Mouse (Mus musculus) macrophage (primary cell): ENCODE results near the gene Nup93. TPM values are rescaled to one million over a fixed set of nuclear protein-coding genes. Genes with fewer than 3 reads are reported as not detected.

Experiments
- H3K27ac ChIP-seq: fragments of 350-480 bp; formaldehyde crosslinking; 2 replicates; pipeline ENCODE4 v1.9.0; 2021
- H3K36me3 ChIP-seq: fragments of 350-480 bp; formaldehyde crosslinking; 2 replicates; pipeline ENCODE4 v1.9.0; 2021; ENCODE audit errors: inconsistent target
- H3K4me3 ChIP-seq: fragments of 350-480 bp; formaldehyde crosslinking; 2 replicates; pipeline ENCODE4 v1.9.0; 2021; ENCODE audit errors: inconsistent target
- H3K79me2 ChIP-seq: fragments of 350-480 bp; formaldehyde crosslinking; 2 replicates; pipeline ENCODE4 v1.9.0; 2021; ENCODE audit errors: inconsistent target
- WGBS: methylation state at CpG from one replicate; pipeline ENCODE4 v1.1.7; 2026; ENCODE audit warnings: inconsistent platforms; ENCODE audit not compliant: missing documents; 5-methylcytosine and 5-hydroxymethylcytosine counted together
- polyA plus RNA-seq: library from polyadenylated mRNA; stranded (reverse); fragments of 250-400 nt; gene quantifications from 3 replicates; pipeline ENCODE4 v1.2.4, GENCODE M21; 2018; ENCODE audit warnings: inconsistent platforms

The Nup93 gene
- polyA plus RNA-seq, 1 experiment from 2014 or later, result 24.9 TPM

- Histone ChIP-seq H3K27ac (no peak overlapping the region), H3K36me3 (no peaks in the 10 kb centered on the region), H3K79me2 (no peaks in the 10 kb centered on the region), H3K4me3 (no peak overlapping the region)
- WGBS, result 66% methylated on average over 5 of the region's 5 CpGs
Measured at GRCm38 (mm10) chr8:94333345-94333744, 119.0 kb downstream of the Nup93 start.

- H3K36me3 ChIP-seq, result no peaks in the 10 kb centered on the region
- H3K79me2 ChIP-seq, result no peaks in the 10 kb centered on the region
- no peak overlapping the region for H3K27ac ChIP-seq
- no peak overlapping the region for H3K4me3 ChIP-seq
- 50% methylated on average over 8 of the region's 8 CpGs for WGBS
Measured at GRCm38 (mm10) chr8:94337559-94337958, 123.2 kb downstream of the Nup93 start.

GRCm38 (mm10) chr8:94340796-94341195, 126.4 kb downstream of the Nup93 start:
- Histone ChIP-seq H3K79me2 (no peaks in the 10 kb centered on the region), H3K27ac (no peak overlapping the region), H3K4me3 (no peak overlapping the region), H3K36me3 (no peaks in the 10 kb centered on the region)
- 43% methylated on average over 7 of the region's 7 CpGs for WGBS

- WGBS, result 91% methylated on average over 10 of the region's 10 CpGs
- H3K27ac ChIP-seq, result no peak overlapping the region
- H3K79me2 ChIP-seq, result no peaks in the 10 kb centered on the region
- no peak overlapping the region for H3K4me3 ChIP-seq
- H3K36me3 ChIP-seq, result no peaks in the 10 kb centered on the region
Measured at GRCm38 (mm10) chr8:94342691-94343090, 128.3 kb downstream of the Nup93 start.

- 6% methylated on average over 6 of the region's 6 CpGs for WGBS
- H3K4me3 ChIP-seq, result no peak overlapping the region
- no peaks in the 10 kb centered on the region for H3K36me3 ChIP-seq
- no peak overlapping the region for H3K27ac ChIP-seq
- no peaks in the 10 kb centered on the region for H3K79me2 ChIP-seq
Measured at GRCm38 (mm10) chr8:94343290-94343689, 128.9 kb downstream of the Nup93 start.

GRCm38 (mm10) chr8:94343778-94344320, 129.5 kb downstream of the Nup93 start:
- H3K79me2 ChIP-seq, result no peaks in the 10 kb centered on the region
- H3K36me3 ChIP-seq, result no peaks in the 10 kb centered on the region
- WGBS, result 94% methylated on average over 11 of the region's 11 CpGs
- no peak overlapping the region for H3K4me3 ChIP-seq
- no peak overlapping the region for H3K27ac ChIP-seq

GRCm38 (mm10) chr8:94345657-94346056, 131.3 kb downstream of the Nup93 start:
- no peak overlapping the region for H3K27ac ChIP-seq
- H3K79me2 ChIP-seq, result no peaks in the 10 kb centered on the region
- H3K4me3 ChIP-seq, result no peak overlapping the region
- no peaks in the 10 kb centered on the region for H3K36me3 ChIP-seq
- 98% methylated on average over 4 of the region's 4 CpGs for WGBS

GRCm38 (mm10) chr8:94346264-94346663, 131.9 kb downstream of the Nup93 start:
- H3K4me3 ChIP-seq, result no peak overlapping the region
- H3K36me3 ChIP-seq, result no peaks in the 10 kb centered on the region
- H3K27ac ChIP-seq, result no peak overlapping the region
- 78% methylated on average over 11 of the region's 13 CpGs for WGBS
- no peaks in the 10 kb centered on the region for H3K79me2 ChIP-seq

GRCm38 (mm10) chr8:94348425-94348824, 134.1 kb downstream of the Nup93 start:
- no peaks in the 10 kb centered on the region for H3K36me3 ChIP-seq
- H3K4me3 ChIP-seq, result no peak overlapping the region
- no peak overlapping the region for H3K27ac ChIP-seq
- no peaks in the 10 kb centered on the region for H3K79me2 ChIP-seq
- WGBS, result 36% methylated on average over 9 of the region's 9 CpGs

GRCm38 (mm10) chr8:94354069-94354531, 139.7 kb downstream of the Nup93 start:
- WGBS, result 57% methylated on average over 7 of the region's 7 CpGs
- no peaks in the 10 kb centered on the region for H3K79me2 ChIP-seq

GRCm38 (mm10) chr8:94354571-94354970, 140.2 kb downstream of the Nup93 start:
- Histone ChIP-seq H3K36me3 (no peaks in the 10 kb centered on the region), H3K27ac (no peak overlapping the region)
- 39% methylated on average over 4 of the region's 4 CpGs for WGBS

More at GRCm38 (mm10) chr8:94354069-94354531, 139.7 kb downstream of the Nup93 start:
- Histone ChIP-seq H3K36me3 (no peaks in the 10 kb centered on the region), H3K4me3 (no peak overlapping the region), H3K27ac (no peak overlapping the region)

GRCm38 (mm10) chr8:94357220-94357619, 142.9 kb downstream of the Nup93 start:
- H3K79me2 ChIP-seq, result no peaks in the 10 kb centered on the region
- WGBS, result 83% methylated on average over 6 of the region's 6 CpGs
- H3K4me3 ChIP-seq, result no peak overlapping the region
- H3K27ac ChIP-seq, result no peak overlapping the region
- H3K36me3 ChIP-seq, result no peaks in the 10 kb centered on the region

More at GRCm38 (mm10) chr8:94354571-94354970, 140.2 kb downstream of the Nup93 start:
- H3K4me3 ChIP-seq, result no peak overlapping the region
- H3K79me2 ChIP-seq, result no peaks in the 10 kb centered on the region

- Histone ChIP-seq H3K79me2 (no peaks in the 10 kb centered on the region), H3K4me3 (no peak overlapping the region), H3K27ac (no peak overlapping the region), H3K36me3 (no peaks in the 10 kb centered on the region)
- 84% methylated on average over 5 of the region's 5 CpGs for WGBS
Measured at GRCm38 (mm10) chr8:94358541-94358940, 144.2 kb downstream of the Nup93 start.

GRCm38 (mm10) chr8:94361774-94362431, 147.5 kb downstream of the Nup93 start:
- Histone ChIP-seq H3K4me3 (no peak overlapping the region), H3K79me2 (no peaks in the 10 kb centered on the region), H3K36me3 (no peaks in the 10 kb centered on the region), H3K27ac (no peak overlapping the region)
- 92% methylated on average over 6 of the region's 6 CpGs for WGBS

GRCm38 (mm10) chr8:94362607-94363239, 148.4 kb downstream of the Nup93 start:
- no peak overlapping the region for H3K27ac ChIP-seq
- 75% methylated on average over 7 of the region's 7 CpGs for WGBS
- H3K4me3 ChIP-seq, result no peak overlapping the region
- H3K36me3 ChIP-seq, result no peaks in the 10 kb centered on the region
- H3K79me2 ChIP-seq, result no peaks in the 10 kb centered on the region
